ENCODE assay signal across 8 mouse cellular contexts in the genomic region with DNA sequence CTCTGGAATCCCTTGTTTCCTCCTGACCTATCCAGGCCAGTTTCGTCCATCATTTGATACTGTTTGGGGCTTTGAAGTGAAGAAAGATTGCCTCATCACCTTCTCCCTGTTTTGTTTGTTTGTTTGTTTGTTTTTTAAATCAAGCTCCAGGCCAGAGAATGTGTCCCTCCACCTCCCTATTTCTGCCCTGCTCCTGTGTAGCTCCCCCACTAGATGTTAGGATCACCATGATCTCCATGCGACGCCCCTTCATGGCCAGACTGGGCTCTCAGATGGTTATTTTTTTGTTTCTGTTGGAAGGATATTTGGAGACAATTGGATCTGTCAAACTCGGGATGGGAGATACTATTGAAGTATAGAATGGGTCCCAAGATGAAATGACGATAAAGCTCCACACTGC. TPM values are rescaled to one million over a fixed set of nuclear protein-coding genes. Genes with fewer than 3 reads are reported as not detected.
DNase-seq lines count a peak whose midpoint lies in the region; ATAC-seq and TF ChIP-seq lines count a peak whose summit lies in the region.

Metrnl (plus strand) TSS at position 301 of the 400 bp plus-strand sequence.

- peak within 1 kb of the TSS; percentile 48 for H3K9ac ChIP-seq in kidney, embryonic 15.5 days
- H3K9ac ChIP-seq in heart, embryonic 12.5 days = peak within 1 kb of the TSS; percentile 63
- peak within 1 kb of the TSS; percentile 64 for H3K9ac ChIP-seq in limb, embryonic 14.5 days (ENCODE audit: low read depth, low read length, severe bottlenecking)
- H3K9ac ChIP-seq in stomach, embryonic 16.5 days (ENCODE audit: low read length) = peak within 1 kb of the TSS; percentile 83

- no peak for TF ChIP-seq POLR2A in limb, embryonic 14.5 days (IDR thresholded peaks at IDR 0.05; ENCODE audit: borderline replicate concordance, extremely low read depth, insufficient read depth, insufficient read length)

- 92% methylated on average over 5 of the region's 5 CpGs for WGBS in kidney, embryonic 15.5 days
- 82% methylated on average over 5 of the region's 5 CpGs for WGBS in heart, embryonic 12.5 days
- WGBS in limb, embryonic 14.5 days = 87% methylated on average over 5 of the region's 5 CpGs
- WGBS in stomach, embryonic 16.5 days = 88% methylated on average over 5 of the region's 5 CpGs

- peak within 1 kb of the TSS; percentile 92 for H3K4me2 ChIP-seq in kidney, embryonic 15.5 days
- H3K4me2 ChIP-seq in heart, embryonic 12.5 days = peak within 1 kb of the TSS; percentile 86
- peak within 1 kb of the TSS; percentile 97 for H3K4me2 ChIP-seq in limb, embryonic 14.5 days (replicated peaks; ENCODE audit: low read depth, low read length, severe bottlenecking)
- H3K4me2 ChIP-seq in stomach, embryonic 16.5 days (ENCODE audit: low read depth, low read length) = peak within 1 kb of the TSS; percentile 97

- H3K4me3 ChIP-seq in kidney, embryonic 15.5 days (replicated peaks) = peak within 1 kb of the TSS; percentile 63
- H3K4me3 ChIP-seq in heart, embryonic 12.5 days = peak within 1 kb of the TSS; percentile 60
- peak within 1 kb of the TSS; percentile 77 for H3K4me3 ChIP-seq in limb, embryonic 14.5 days (replicated peaks; ENCODE audit: low read length)
- peak within 1 kb of the TSS; percentile 81 for H3K4me3 ChIP-seq in stomach, embryonic 16.5 days (replicated peaks; ENCODE audit: low read length)

- ATAC-seq in kidney, embryonic 15.5 days (replicated peaks; ENCODE audit: low FRiP score) = no peak
- ATAC-seq in heart, embryonic 12.5 days (ENCODE audit: insufficient number of reproducible peaks, low FRiP score) = no peak
- ATAC-seq in limb, embryonic 14.5 days (ENCODE audit: low FRiP score, low read depth) = no peak
- ATAC-seq in stomach, embryonic 16.5 days (ENCODE audit: insufficient read depth, low FRiP score) = no peak

- DNase-seq in kidney, adult 8-10 months = no peak
- DNase-seq in adrenal gland, adult 8-10 months = no peak
- no peak for DNase-seq in limb, embryonic 14.5 days (ENCODE audit: low spot score)
- no peak for DNase-seq in right cerebral cortex, adult 18-20 months
- DNase-seq in thymus, postnatal 10 days (ENCODE audit: low spot score in 2 of 2) = no peak

- no peaks in the 10 kb centered on the region for H3K36me3 ChIP-seq in kidney, embryonic 15.5 days
- no peaks in the 10 kb centered on the region for H3K36me3 ChIP-seq in heart, embryonic 12.5 days
- no peaks in the 10 kb centered on the region for H3K36me3 ChIP-seq in limb, embryonic 14.5 days (ENCODE audit: control insufficient read depth, insufficient read depth, low read length)
- H3K36me3 ChIP-seq in stomach, embryonic 16.5 days (ENCODE audit: control insufficient read depth, insufficient read depth, low read length) = no peaks in the 10 kb centered on the region

- peaks cover 26% of the 10 kb centered on the region for H3K4me1 ChIP-seq in kidney, embryonic 15.5 days
- H3K4me1 ChIP-seq in heart, embryonic 12.5 days (replicated peaks) = peaks cover 5% of the 10 kb centered on the region; the same call in 1 of the 2 replicates
- H3K4me1 ChIP-seq in limb, embryonic 14.5 days (ENCODE audit: control insufficient read depth, insufficient read depth, low read length) = peaks cover 16% of the 10 kb centered on the region
- H3K4me1 ChIP-seq in stomach, embryonic 16.5 days (ENCODE audit: control insufficient read depth, insufficient read depth, low read length) = peaks cover 27% of the 10 kb centered on the region

- peak within 1 kb of the TSS; percentile 55 for H3K27ac ChIP-seq in kidney, embryonic 15.5 days
- H3K27ac ChIP-seq in heart, embryonic 12.5 days (ENCODE audit: poor library complexity, severe bottlenecking) = peak within 1 kb of the TSS; percentile 18; the same call in 1 of the 2 replicates
- peak within 1 kb of the TSS; percentile 72 for H3K27ac ChIP-seq in limb, embryonic 14.5 days (replicated peaks; ENCODE audit: low read depth, low read length)
- peak within 1 kb of the TSS; percentile 75 for H3K27ac ChIP-seq in stomach, embryonic 16.5 days (ENCODE audit: low read length)

- H3K27me3 ChIP-seq in kidney, embryonic 15.5 days = peaks cover 27% of the 10 kb centered on the region
- peaks cover 22% of the 10 kb centered on the region for H3K27me3 ChIP-seq in heart, embryonic 12.5 days (replicated peaks)
- no peaks in the 10 kb centered on the region for H3K27me3 ChIP-seq in limb, embryonic 14.5 days (ENCODE audit: control insufficient read depth, insufficient read depth, low read length)
- no peaks in the 10 kb centered on the region for H3K27me3 ChIP-seq in stomach, embryonic 16.5 days (ENCODE audit: control insufficient read depth, insufficient read depth, low read length)

- H3K9me3 ChIP-seq in kidney, embryonic 15.5 days (replicated peaks) = no peaks in the 10 kb centered on the region
- H3K9me3 ChIP-seq in heart, embryonic 12.5 days (replicated peaks) = no peaks in the 10 kb centered on the region
- H3K9me3 ChIP-seq in limb, embryonic 14.5 days (ENCODE audit: control insufficient read depth, low read length) = no peaks in the 10 kb centered on the region
- H3K9me3 ChIP-seq in stomach, embryonic 16.5 days (replicated peaks; ENCODE audit: control insufficient read depth, low read length) = no peaks in the 10 kb centered on the region

RNA-seq across cellular contexts. Expression of gene Metrnl, which starts in this region (rescaled TPM):
- 23.3 and 24.2 TPM in 2 replicates for polyA plus RNA-seq in kidney, embryonic 15.5 days (2015; fragmentation: Nextera tagmentation; extraction: Ambion mirVana)
- total RNA-seq in adrenal gland, adult 8-10 months (2022) = 10 to 100 TPM; 10.8 to 29.6 (median 21.0) TPM
- 8.4 and 8.9 TPM in 2 replicates for polyA plus RNA-seq in heart, embryonic 12.5 days (2016; fragmentation: Nextera tagmentation; extraction: Ambion mirVana)
- polyA plus RNA-seq in limb, embryonic 14.5 days (2012; rRNA removed) = 31.0 and 33.0 TPM in 2 replicates
- 46.0 and 47.9 TPM in 2 replicates for polyA plus RNA-seq in limb, embryonic 14.5 days (2014; fragmentation: Nextera tagmentation; extraction: Ambion mirVana)
- polyA plus RNA-seq in stomach, embryonic 16.5 days (2015; fragmentation: Nextera tagmentation; extraction: Ambion mirVana) = 38.5 and 48.1 TPM in 2 replicates

Comparison
In these comparisons a context has a peak if more than half of its experiments do, and no peak if none do; other contexts are left out.
1. H3K27ac ChIP-seq: peak in every context shown above with its lines; median percentile 75 in stomach, embryonic 16.5 days; 72 in limb, embryonic 14.5 days; 55 in kidney, embryonic 15.5 days; 18 in heart, embryonic 12.5 days.